Mouse (Mus musculus): ENCODE data around the gene Cmtm1. TPM values are rescaled to one million over a fixed set of nuclear protein-coding genes. Genes with fewer than 3 reads are reported as not detected.
"Not testable (repeated sequence)": the region's sequence is repeated elsewhere in the genome, so short reads cannot be mapped to it uniquely, and the experiment has no call there.

Cmtm1 gene
- polyA plus RNA-seq (2016; fragmentation: Nextera tagmentation; extraction: Ambion mirVana), result not detected in 2 replicates

DNA sequence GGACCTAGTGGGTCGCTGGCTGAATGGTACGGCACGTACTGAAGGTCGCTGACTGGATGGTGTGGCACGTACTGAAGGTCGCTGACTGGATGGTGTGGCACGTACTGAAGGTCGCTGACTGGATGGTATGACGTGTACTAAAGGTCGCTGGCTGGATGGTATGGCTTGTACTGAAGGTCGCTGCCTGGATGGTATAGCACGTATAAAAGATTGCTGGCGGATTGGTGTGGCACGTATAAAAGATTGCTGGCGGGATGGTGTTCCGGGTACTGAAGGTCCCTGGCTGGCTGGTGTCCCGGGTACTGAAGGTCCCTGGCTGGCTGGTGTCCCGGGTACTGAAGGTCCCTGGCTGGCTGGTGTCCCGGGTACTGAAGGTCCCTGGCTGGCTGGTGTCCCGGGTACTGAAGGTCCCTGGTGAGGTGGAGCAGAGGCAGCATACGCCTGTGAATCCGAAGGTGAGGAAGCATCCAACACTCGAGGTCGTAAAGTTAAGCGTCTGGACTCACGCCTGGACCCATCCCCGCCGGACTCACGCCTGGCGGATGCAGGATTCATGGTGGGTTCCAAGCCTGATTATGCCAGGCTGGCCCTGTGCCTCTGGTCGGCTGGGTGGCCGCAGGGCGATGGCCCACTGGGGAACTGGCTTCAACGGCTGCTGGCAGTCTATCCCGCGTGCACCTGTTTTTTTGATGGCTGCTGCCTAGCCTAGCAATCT, at the start of gene Cmtm1, which contains the start of gene Gm45711:
Gene Cmtm1, minus strand, starts transcription at position 705 of the 715 bp plus-strand sequence.
Gene Gm45711, minus strand, starts transcription at position 641 of the 715 bp plus-strand sequence.
- WGBS, result 91% methylated on average over 36 of the region's 36 CpGs
- ATAC-seq (ENCODE audit: low FRiP score, low read depth), result not testable (repeated sequence)

DNA sequence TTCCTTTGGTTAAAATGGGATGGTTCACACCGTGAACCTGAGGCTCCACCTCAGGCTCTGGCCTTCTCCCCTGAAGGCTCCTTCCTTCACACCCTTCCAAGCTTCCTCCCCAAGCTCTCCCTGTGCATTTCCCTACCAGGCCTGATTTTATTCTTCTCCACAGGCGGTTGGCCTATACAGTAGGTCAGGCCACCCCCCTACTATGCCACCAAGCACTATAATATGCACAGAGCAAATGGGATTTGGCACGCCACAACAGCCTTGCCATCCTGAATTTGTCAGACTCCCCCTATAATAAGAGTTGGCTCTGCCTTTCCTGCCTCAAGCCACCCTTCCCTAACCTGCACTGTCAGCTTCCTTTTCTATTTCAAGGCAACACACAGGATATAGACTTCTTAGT, 48.7 kb upstream of the Cmtm1 start:
- no peak for ATAC-seq (ENCODE audit: low FRiP score, low read depth)
- H3K4me2 ChIP-seq (replicated peaks), result no peak overlapping the region
- peaks cover 8% of the 10 kb centered on the region for H3K4me1 ChIP-seq
- H3K4me3 ChIP-seq, result no peak overlapping the region
- H3K27me3 ChIP-seq, result 0 out of 2 replicates have a peak, but pooled peaks cover 4% of the 10 kb centered on the region
- no peaks in the 10 kb centered on the region for H3K9me3 ChIP-seq
- H3K27ac ChIP-seq (replicated peaks), result no peak overlapping the region
- 70% methylated on average over 3 of the region's 3 CpGs for WGBS
- no peak overlapping the region for H3K9ac ChIP-seq (replicated peaks)
- H3K36me3 ChIP-seq, result peaks cover 9% of the 10 kb centered on the region

More for the DNA sequence above, at the start of gene Cmtm1, which contains the start of gene Gm45711:
- H3K4me1 ChIP-seq; H3K9ac ChIP-seq (replicated peaks); H3K36me3 ChIP-seq; H3K9me3 ChIP-seq; H3K27me3 ChIP-seq; H3K27ac ChIP-seq (replicated peaks); H3K4me2 ChIP-seq (replicated peaks); H3K4me3 ChIP-seq: not testable (repeated sequence)

DNA sequence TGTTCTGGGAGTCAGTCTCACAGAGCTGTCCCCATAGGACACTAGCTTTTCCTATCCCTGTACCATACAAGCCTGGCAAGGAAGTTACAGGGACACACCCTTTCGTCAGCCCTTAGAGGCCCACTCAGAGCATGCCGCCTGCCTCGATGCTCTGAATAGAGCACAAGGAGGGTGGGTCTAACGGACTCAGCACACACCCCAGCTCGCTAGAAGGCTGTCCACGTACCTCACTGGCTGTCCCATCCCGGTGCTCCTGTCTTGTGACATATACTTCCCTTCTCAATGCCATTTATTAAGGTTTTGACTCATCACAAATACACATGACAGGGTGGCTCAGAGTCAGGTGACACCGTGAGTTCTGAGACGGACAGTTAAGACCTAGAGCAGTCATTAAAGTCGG, 44.6 kb upstream of the Cmtm1 start:
- WGBS, result 91% methylated on average over 10 of the region's 10 CpGs
- Histone ChIP-seq H3K27ac (replicated peaks) (no peak overlapping the region), H3K36me3 (peaks cover 9% of the 10 kb centered on the region), H3K27me3 (0 out of 2 replicates have a peak, but pooled peaks cover under 1% of the 10 kb centered on the region), H3K9ac (replicated peaks) (no peak overlapping the region), H3K4me3 (no peak overlapping the region), H3K4me2 (replicated peaks) (no peak overlapping the region), H3K4me1 (peaks cover 5% of the 10 kb centered on the region), H3K9me3 (no peaks in the 10 kb centered on the region)
- no peak for ATAC-seq (ENCODE audit: low FRiP score, low read depth)

DNA sequence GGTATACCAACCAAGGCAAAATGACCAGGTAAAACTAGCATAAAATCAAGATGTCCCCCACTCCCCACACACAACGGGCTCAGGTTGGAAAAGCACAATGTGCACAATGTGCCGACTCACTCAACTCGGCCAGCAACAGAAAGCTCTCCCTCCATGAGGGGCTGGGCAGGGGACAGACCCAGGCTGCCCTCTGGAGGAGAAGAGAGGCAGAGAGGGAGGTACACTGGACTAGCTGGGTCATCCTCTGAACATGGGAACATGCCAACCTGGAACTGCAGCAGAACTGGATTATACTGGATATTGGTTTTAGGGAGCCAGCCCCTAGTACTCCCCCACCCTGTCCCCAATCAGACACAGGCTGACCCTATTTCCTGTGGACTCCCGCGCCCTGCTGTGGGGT, 43.2 kb upstream of the Cmtm1 start:
- WGBS, result 65% methylated on average over 5 of the region's 5 CpGs
- peak; percentile 80 for ATAC-seq (ENCODE audit: low FRiP score, low read depth)
- H3K4me1 ChIP-seq, result peaks cover 4% of the 10 kb centered on the region; the same call in 1 of the 2 replicates

DNA sequence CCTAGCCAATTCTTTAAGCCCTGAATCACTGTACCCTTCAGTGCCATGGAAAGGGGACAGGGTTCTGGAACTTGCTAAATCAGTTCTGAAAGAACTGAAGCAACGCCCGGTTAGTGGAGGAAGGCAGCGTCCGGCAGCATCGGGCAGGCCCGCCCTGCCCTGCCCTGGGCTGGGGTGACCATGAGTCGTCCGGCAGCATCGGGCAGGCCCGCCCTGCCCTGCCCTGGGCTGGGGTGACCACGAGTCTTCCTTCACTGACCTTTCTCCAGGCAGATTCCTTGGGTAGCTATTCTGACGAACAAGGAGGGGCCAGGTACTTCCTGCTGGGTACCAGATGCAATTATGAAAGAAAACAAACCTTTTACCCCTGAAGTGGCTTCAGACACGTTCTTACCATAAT, 40.1 kb upstream of the Cmtm1 start:
- Histone ChIP-seq H3K9me3 (no peaks in the 10 kb centered on the region), H3K4me3 (no peak overlapping the region), H3K27ac (replicated peaks) (no peak overlapping the region), H3K27me3 (no peaks in the 10 kb centered on the region), H3K36me3 (peaks cover 2% of the 10 kb centered on the region; the same call in 1 of the 2 replicates), H3K9ac (replicated peaks) (no peak overlapping the region), H3K4me1 (peaks cover 4% of the 10 kb centered on the region; the same call in 1 of the 2 replicates), H3K4me2 (replicated peaks) (no peak overlapping the region)
- 90% methylated on average over 13 of the region's 13 CpGs for WGBS
- no peak; the same call in 1 of the 2 replicates for ATAC-seq (ENCODE audit: low FRiP score, low read depth)

More for the DNA sequence above, 43.2 kb upstream of the Cmtm1 start:
- Histone ChIP-seq H3K9ac (replicated peaks) (no peak overlapping the region), H3K27ac (replicated peaks) (no peak overlapping the region), H3K4me2 (replicated peaks) (no peak overlapping the region), H3K36me3 (peaks cover 9% of the 10 kb centered on the region), H3K27me3 (no peaks in the 10 kb centered on the region), H3K4me3 (no peak overlapping the region), H3K9me3 (no peaks in the 10 kb centered on the region)

DNA sequence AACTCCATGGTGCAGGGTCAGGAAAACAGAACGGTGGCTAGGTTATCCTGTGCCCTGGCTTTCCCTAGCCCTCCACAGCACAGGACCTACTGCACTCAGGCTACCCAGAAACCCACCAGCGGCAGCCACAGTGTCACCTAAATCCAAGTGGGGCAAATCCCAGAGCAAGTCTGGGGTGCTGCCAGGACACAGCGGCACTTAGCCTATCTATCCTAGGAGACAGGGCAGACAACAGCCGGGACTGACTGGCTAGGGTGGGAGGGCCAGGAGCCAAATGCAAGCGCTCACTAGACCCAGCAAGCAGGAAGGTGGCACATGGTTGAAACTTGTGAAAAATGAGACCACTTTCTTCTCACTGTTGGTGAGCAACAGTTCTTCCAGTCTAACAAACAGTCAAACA, 39.0 kb upstream of the Cmtm1 start:
- H3K9me3 ChIP-seq, result no peaks in the 10 kb centered on the region
- no peak overlapping the region for H3K4me3 ChIP-seq
- H3K27me3 ChIP-seq, result no peaks in the 10 kb centered on the region
- ATAC-seq (ENCODE audit: low FRiP score, low read depth), result no peak
- 90% methylated on average over 5 of the region's 5 CpGs for WGBS
- H3K9ac ChIP-seq (replicated peaks), result no peak overlapping the region
- no peak overlapping the region for H3K4me2 ChIP-seq (replicated peaks)
- H3K36me3 ChIP-seq, result no peaks in the 10 kb centered on the region; the same call in 1 of the 2 replicates
- H3K27ac ChIP-seq (replicated peaks), result no peak overlapping the region
- peaks cover 4% of the 10 kb centered on the region; the same call in 1 of the 2 replicates for H3K4me1 ChIP-seq

DNA sequence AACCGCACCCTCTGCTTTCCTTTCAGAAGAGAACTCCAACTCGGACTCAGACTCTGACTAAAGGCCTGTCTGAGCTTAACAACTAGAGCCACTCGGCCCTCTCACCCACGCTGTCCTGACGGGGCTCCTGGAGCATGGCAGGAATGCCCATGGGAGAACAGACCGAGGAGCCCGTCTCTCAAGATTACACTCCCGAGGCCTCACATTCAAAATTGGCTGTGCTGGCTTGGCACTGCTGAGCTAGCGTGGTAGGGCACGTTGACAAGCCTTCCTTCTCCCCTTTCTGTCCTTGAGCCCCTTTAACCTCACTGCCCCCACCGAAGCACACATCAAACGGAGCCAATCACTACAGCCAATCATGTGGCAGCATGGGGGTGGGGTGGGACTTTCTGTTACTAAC, 36.8 kb upstream of the Cmtm1 start:
- Histone ChIP-seq H3K4me2 (replicated peaks) (no peak overlapping the region), H3K9me3 (no peaks in the 10 kb centered on the region), H3K4me3 (no peak overlapping the region), H3K36me3 (no peaks in the 10 kb centered on the region), H3K27ac (replicated peaks) (no peak overlapping the region), H3K27me3 (no peaks in the 10 kb centered on the region), H3K9ac (replicated peaks) (no peak overlapping the region), H3K4me1 (peaks cover under 1% of the 10 kb centered on the region; the same call in 1 of the 2 replicates)
- WGBS, result 52% methylated on average over 12 of the region's 12 CpGs
- ATAC-seq (ENCODE audit: low FRiP score, low read depth), result no peak

DNA sequence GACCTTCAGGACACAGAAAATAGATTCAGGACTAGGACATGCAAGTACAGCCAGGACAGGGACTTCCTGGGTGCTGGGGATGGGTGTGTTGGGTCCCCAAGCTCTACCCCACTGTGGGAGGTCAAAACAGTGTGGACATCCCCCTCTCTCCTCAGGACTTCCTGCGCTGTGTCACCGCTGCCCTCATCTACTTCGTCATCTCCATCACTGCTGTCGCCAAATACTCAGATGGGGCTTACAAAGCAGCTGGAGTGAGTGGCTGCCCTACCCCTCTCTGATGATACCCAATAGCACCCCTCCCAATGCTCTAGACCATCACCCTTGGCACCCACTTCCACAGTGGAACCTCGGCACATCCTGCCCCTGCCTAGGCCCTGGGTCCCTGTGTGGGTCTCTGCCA, 34.7 kb upstream of the Cmtm1 start:
- Histone ChIP-seq H3K9ac (replicated peaks) (no peak overlapping the region), H3K4me1 (peaks cover 18% of the 10 kb centered on the region), H3K36me3 (no peaks in the 10 kb centered on the region), H3K4me2 (replicated peaks) (no peak overlapping the region), H3K27me3 (no peaks in the 10 kb centered on the region), H3K4me3 (no peak overlapping the region), H3K9me3 (no peaks in the 10 kb centered on the region), H3K27ac (replicated peaks) (no peak overlapping the region)
- ATAC-seq (ENCODE audit: low FRiP score, low read depth), result no peak
- WGBS, result 91% methylated on average over 5 of the region's 5 CpGs

DNA sequence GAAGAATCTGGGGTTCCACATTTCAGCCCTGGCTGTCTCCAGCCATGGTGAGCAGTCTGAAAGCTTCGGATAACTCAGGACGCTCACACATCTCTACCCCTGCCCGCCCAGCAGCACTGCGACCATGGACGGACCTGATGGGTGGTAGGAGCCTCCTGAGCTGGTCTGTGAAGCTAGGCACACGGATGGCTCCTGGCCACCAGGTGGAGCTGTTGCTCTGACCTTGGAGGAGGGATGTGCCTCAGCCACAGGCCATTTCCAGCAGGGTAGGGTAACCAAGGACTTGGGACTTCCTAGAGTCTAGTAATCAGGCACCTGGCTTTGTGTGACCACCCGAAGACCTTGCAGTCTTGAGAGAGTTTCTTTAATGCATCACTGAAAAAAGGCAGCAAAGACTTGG, 34.0 kb upstream of the Cmtm1 start:
- no peak overlapping the region for H3K27ac ChIP-seq (replicated peaks)

DNA sequence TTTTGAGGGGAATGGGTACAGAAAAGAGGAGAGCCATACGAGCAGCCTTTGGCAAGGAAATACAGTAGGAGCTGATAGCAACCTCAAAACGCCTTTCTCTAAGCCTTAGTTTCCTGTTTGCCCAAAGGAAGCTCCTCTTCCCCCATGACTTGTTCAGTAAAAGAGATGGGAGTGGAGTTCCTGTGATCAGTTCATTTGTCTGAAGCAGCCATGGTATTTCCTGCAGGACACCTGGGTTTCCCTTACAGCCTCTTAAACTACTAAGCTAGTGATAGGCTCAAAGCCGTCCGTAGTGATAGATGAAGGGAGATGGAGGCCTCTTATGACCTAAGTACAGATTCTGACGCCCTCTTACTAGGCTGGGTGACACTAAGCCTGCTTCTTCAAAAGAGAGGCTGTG, 32.5 kb upstream of the Cmtm1 start:
- 88% methylated on average over 5 of the region's 5 CpGs for WGBS
- no peak for ATAC-seq (ENCODE audit: low FRiP score, low read depth)
- Histone ChIP-seq H3K9me3 (no peaks in the 10 kb centered on the region), H3K36me3 (no peaks in the 10 kb centered on the region), H3K27ac (replicated peaks) (no peak overlapping the region), H3K9ac (replicated peaks) (no peak overlapping the region), H3K4me3 (no peak overlapping the region), H3K4me1 (peaks cover 24% of the 10 kb centered on the region), H3K27me3 (no peaks in the 10 kb centered on the region; the same call in 1 of the 2 replicates), H3K4me2 (replicated peaks) (no peak overlapping the region)

More for the DNA sequence above, 34.0 kb upstream of the Cmtm1 start:
- peaks cover 24% of the 10 kb centered on the region for H3K4me1 ChIP-seq
- peak; percentile 25; the same call in 1 of the 2 replicates for ATAC-seq (ENCODE audit: low FRiP score, low read depth)
- no peaks in the 10 kb centered on the region for H3K36me3 ChIP-seq
- H3K9me3 ChIP-seq, result no peaks in the 10 kb centered on the region
- no peak overlapping the region for H3K4me3 ChIP-seq
- H3K9ac ChIP-seq (replicated peaks), result no peak overlapping the region
- H3K4me2 ChIP-seq (replicated peaks), result no peak overlapping the region
- H3K27me3 ChIP-seq, result no peaks in the 10 kb centered on the region; the same call in 1 of the 2 replicates
- WGBS, result 20% methylated on average over 7 of the region's 7 CpGs

DNA sequence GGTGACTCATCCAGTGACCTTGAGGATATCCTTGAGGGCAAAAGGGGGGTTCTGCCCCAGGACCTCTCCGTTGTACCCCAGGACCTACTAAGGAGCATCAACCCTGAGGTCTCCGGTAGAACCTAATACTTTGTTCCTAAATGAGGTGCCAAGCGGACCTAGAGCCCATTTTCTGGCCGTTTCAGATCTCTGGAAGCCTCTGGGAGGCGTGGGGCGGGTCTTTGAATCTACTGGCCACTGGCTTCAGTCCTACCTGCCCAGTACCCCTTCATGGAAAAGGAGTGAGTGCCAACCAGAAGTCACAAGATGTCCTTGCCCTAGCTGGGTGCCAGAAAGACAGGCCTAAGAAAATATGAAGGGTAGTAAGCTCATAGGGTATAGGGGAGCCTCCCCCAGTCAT, 31.7 kb upstream of the Cmtm1 start:
- no peak for ATAC-seq (ENCODE audit: low FRiP score, low read depth)
- Histone ChIP-seq H3K4me3 (peak overlapping the region; percentile 58), H3K4me1 (peaks cover 24% of the 10 kb centered on the region), H3K36me3 (no peaks in the 10 kb centered on the region), H3K27ac (replicated peaks) (no peak overlapping the region), H3K4me2 (replicated peaks) (peak overlapping the region; percentile 81), H3K9me3 (no peaks in the 10 kb centered on the region), H3K27me3 (no peaks in the 10 kb centered on the region; the same call in 1 of the 2 replicates), H3K9ac (replicated peaks) (no peak overlapping the region)
- WGBS, result 43% methylated on average over 6 of the region's 6 CpGs

DNA sequence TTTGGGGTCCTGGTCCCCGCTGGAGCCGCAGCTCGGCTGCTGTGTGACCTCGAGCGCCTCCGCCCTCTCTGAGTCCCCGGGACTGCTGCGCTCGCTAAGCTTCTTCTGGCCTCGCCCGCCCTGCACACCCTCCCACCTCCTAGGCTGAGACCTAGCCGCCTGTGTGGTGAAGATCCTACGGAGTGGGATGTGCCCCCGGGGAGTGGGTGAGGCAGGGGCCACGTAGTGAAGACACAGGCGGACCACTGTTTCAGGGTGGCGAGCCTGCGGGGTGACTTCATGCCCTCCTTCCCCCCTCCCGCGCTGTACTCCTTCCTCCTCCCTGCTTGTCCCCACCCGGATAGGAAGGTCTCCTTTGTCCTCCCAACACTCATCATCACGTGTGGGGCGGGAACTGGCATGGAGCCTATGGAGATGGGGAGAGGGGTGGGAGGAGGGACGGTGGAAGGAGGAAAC, 31.2 kb upstream of the Cmtm1 start:
- peak; percentile 67 for ATAC-seq (ENCODE audit: low FRiP score, low read depth)
- peak overlapping the region; percentile 69 for H3K9ac ChIP-seq (replicated peaks)
- H3K27me3 ChIP-seq, result no peaks in the 10 kb centered on the region; the same call in 1 of the 2 replicates
- no peaks in the 10 kb centered on the region for H3K9me3 ChIP-seq
- H3K4me1 ChIP-seq, result peaks cover 24% of the 10 kb centered on the region
- peak overlapping the region; percentile 58 for H3K4me3 ChIP-seq
- H3K36me3 ChIP-seq, result no peaks in the 10 kb centered on the region
- H3K27ac ChIP-seq (replicated peaks), result peak overlapping the region; percentile 40
- WGBS, result 2% methylated on average over 24 of the region's 24 CpGs
- H3K4me2 ChIP-seq (replicated peaks), result peak overlapping the region; percentile 81

Measured in midbrain, embryonic 12.5 days (tissue).